Mouse (Mus musculus) stomach, postnatal 0 days (tissue): ENCODE data around the gene Gm20683.

ENCODE experiments used
- CTCF ChIP-seq: IDR thresholded peaks from 2 replicates; pipeline ENCODE4 v1.5.1; 2016; ENCODE audit warnings: antibody characterized with exemption, low read depth, mild to moderate bottlenecking, moderate library complexity
- EP300 ChIP-seq: optimal IDR thresholded peaks from 2 replicates; pipeline ENCODE3; 2016; ENCODE audit warnings: antibody characterized with exemption

DNA sequence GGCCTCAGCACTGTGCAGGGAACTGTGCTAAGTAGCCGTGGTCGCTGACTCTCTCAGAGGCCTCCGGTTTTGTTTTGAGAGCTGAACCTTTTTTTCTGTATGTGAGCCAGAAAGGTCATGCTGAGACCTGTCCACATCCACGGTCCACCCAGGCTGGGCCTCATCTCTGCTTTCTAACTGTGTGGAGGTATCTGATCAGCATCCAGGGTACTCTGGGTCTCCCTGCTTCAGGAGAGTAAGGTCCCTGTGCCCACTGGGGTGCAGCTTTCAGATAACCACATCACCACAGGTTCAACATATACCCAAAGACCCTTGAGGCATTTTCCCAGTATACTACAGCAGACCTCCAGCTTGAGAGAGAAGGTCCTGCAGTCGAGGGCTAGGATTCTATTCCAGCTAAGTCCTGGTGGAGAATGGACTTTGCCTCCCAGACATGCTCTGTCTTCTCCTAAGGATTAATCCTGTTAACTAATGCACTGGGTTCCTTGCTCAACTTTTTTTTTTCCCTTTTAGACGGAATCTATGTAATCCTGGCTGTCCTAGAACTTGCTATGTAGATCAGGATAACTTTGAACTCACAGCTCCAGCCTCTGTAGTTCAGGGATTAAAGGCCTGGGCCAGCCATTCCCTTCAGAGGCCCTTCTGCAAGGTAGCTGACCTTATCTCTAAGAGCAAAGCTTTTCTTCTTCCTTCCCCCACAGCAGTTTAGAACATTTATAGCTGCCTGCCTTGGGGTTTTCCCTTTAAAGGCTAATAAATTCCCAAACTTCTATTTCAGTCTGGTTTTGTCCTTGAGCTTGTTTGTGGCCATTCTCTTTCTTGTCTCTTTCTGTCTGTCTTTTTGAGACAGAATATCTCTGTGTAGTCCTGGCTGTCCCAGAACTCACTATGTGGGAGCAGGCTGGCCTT lies 20.4 kb upstream of the Gm20683 start:
- TF ChIP-seq EP300 = no peak
- TF ChIP-seq CTCF = no peak
